Mouse (Mus musculus) monocyte, adult 2 months (primary cell): ENCODE results near the gene Rad51b.

Experiments
- DNase-seq, 2 experiments: peaks; one replicate each; pipeline ENCODE4 v3.0.0; 2022; ENCODE audit warnings: low spot score in 2 of 2, low read depth in 1 of 2

Gene Rad51b

DNA sequence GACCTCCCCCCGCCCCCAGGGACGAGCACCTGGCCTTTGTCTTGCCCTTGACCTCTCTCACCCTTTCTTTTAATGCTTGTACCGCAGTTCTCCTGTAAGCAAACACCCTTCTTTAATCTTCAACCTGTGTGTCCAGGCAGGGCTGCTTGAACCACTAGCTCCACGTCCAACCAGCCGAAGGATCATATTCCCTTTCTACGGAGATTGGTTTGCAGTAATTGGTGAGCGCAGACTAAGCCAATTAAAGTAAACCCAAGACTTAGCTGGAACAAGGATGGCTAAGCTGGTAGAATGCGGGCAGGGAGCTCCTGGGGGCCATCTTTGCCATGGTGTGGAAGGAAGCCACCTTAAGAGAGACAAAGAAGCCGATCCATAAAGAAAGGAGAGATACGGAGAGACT lies 490.5 kb downstream of the Rad51b start:
- no peak for DNase-seq

DNA sequence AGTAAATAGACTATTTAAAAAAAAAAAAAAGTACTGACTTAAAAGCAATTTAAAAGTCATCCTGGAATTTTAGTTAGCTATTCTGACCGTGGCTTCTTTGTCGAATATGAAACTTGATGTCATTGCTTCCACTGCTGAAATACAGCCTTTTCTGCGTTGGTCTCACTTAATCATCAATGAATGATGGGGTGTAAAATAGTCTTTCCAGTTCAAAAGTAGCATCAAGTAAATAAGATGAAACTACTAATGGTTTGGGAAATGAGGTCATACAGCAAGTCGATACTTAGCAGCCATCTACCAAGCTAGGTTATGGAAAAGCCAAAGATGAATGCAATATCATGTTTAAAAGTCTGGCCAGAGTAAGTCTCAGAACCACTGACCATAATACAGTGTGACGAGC lies 491.3 kb downstream of the Rad51b start:
- DNase-seq, result no peak

DNA sequence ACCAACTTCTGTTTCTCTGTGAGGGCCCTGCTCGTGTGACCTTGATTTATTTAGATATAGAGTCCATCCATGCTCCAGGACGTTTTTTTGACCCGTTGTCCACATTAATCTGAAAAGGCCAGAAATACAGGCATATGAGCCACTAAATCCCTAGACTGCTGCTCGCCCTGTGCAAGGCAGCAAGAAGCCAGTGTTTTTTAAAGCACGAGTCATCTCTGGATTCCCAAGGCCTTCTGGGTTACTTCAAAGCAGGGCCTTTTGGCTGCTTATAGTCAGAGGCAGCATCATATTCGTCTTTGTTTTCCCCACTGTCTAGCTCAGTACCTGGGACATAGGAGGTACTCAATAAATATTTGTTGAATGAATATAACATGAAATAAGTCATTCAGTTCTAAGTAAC lies 492.4 kb downstream of the Rad51b start:
- DNase-seq, result no peak

GRCm38 (mm10) chr12:79793382-79793781 lies 496.3 kb downstream of the Rad51b start:
- no peak for DNase-seq

GRCm38 (mm10) chr12:79794802-79795201 lies 497.7 kb downstream of the Rad51b start:
- no peak for DNase-seq

DNA sequence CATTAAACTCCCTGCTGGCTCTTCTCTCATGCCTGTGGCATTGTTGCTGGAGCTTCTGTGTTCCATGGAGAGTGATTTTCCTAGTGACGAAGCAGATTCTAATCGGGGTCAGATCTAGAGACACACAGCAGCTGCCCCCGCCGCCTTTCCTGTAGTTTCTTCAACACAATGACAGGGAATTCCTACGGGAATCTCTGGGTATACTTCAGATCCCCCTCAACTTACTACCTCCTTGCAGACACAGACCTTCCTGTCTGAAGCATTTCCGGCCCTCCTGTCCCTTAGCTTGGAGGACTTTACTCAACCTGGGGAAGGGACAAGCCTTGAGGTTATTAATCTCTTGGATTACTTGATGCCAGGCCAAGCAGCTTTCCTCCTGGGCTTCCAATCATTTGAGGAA lies 499.2 kb downstream of the Rad51b start:
- DNase-seq, result no peak

- DNase-seq, result peak in 1 of 2 experiments; percentile 7
Measured at GRCm38 (mm10) chr12:79796823-79797821, 500.0 kb downstream of the Rad51b start.

GRCm38 (mm10) chr12:79798488-79798887 lies 501.4 kb downstream of the Rad51b start:
- no peak for DNase-seq

GRCm38 (mm10) chr12:79799370-79799769 lies 502.3 kb downstream of the Rad51b start:
- DNase-seq, result no peak

GRCm38 (mm10) chr12:79803670-79804069 lies 506.6 kb downstream of the Rad51b start:
- no peak for DNase-seq

DNA sequence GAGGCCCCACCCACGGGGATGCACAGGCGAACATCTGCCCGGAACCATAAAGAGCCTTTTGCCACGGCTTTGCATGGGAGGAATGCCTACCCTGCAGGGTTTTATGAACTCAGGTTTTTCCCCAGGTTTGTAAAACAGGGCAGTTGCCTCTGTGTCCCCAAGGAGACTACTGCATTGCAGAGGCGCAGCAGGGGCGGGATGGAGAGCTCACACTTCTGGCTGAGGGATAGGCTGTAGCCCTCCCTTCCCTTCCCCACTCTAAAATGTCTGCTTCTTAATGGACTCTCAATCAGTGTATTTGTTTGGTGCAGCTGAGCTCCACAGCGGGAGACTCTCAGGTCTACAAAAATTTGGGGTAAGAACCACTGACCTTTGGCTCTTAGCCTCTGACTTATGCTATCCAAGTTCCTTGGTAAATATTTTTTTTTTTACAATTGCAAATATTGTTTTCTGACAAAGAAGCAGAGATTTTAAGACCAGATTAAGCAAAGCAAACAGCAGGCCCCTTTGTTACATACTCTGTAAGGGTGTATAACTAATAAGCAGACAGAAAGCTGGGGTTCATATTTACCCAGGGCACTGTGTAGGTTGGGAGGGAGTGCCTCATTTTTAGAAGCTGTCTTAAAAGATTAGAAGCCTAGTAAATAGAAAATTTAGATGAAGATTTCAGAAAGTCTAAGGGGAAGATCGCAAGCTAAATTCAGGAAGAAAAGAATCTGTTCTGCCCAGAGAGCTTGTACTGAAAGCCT lies 507.9 kb downstream of the Rad51b start:
- DNase-seq, result no peak

DNA sequence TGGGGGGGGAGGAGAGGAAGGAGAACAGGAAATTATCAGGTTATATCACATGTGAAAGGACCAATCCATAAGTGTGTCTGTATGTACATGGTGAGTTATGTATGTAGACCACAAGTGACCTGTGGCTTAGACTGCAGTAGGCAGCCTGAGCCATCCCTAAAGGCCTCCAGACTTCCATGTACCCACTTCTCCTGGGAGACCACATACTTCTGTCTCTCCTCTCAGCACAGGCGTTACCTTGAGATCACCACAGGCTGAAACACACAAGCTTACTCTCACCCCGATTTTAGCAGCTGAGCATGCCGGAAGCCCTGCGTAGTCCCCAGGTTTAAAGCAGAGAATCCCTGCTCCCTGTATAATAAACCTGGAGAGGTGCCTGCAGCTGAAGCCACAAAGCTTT lies 509.9 kb downstream of the Rad51b start:
- DNase-seq, result no peak

DNA sequence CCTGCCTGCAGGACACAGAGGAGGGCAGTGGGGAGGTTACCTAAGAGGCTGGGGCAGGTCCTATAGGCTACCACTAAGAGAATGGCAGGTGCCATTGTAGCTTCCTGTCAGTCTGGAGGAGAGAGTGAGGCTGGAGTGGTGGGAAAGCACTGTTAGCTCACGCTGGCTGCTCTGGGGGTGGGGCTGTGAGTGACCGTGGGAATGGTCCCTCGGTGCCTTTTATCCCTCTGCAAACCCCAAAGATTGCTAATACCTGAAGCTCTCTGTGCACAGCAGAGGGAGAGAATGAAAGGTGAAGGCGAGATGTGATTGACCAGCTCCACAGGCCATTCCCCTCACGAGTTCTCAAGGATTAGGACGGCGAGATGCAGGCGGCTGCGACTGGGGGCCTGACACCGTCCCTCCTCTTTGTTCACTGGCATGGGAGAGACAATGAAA lies 510.3 kb downstream of the Rad51b start:
- DNase-seq, result no peak

- no peak for DNase-seq
Measured at GRCm38 (mm10) chr12:79807938-79808401, 510.9 kb downstream of the Rad51b start.

GRCm38 (mm10) chr12:79808426-79809398 lies 511.6 kb downstream of the Rad51b start:
- DNase-seq, result no peak

DNA sequence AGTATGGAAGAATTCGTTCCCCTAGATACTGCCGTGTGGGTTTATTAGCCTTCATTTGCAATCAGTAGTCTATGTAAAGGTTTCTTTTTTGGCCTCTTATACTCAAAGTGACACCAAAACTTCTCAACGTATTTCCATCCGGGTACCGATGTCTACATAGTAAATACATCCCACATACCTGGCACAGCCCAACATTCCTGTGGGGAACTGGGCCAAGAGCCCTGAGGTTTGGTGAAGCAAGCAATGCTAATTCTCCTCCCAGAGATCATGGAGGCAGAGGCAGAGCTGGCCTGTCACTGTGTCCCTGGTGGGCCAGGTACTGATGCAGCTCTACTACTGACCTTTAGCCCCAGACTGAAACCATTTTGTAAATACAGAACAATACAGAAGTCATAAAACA lies 512.4 kb downstream of the Rad51b start:
- no peak for DNase-seq

GRCm38 (mm10) chr12:79812422-79812821 lies 515.3 kb downstream of the Rad51b start:
- DNase-seq, result no peak

GRCm38 (mm10) chr12:79812838-79813563 lies 515.9 kb downstream of the Rad51b start:
- DNase-seq, result no peak

- DNase-seq, result no peak
Measured at GRCm38 (mm10) chr12:79813566-79814305, 516.7 kb downstream of the Rad51b start.
